Mouse (Mus musculus) ES-Bruce4 (cell line): ENCODE measurements at regions not wholly inside any gene's neighbourhood (a gene's known extent, or its start where the extent isn't known, plus 50 kb on each side); places are given as distances from the start of the nearest gene placed in this dataset.

Source experiments
- CTCF ChIP-seq: IDR thresholded peaks from one replicate; pipeline ENCODE4 v1.8.1; 2011; ENCODE audit warnings: low read depth, low read length
- EP300 ChIP-seq: IDR thresholded peaks from 2 replicates; pipeline ENCODE4 v1.6.1; 2011; ENCODE audit warnings: low read depth, low read length; ENCODE audit not compliant: insufficient read depth
- POLR2A ChIP-seq: IDR thresholded peaks from one replicate; pipeline ENCODE4 v1.8.1; 2011; ENCODE audit warnings: low read length; ENCODE audit not compliant: insufficient read depth

- TF ChIP-seq POLR2A = no peak
- no peak for TF ChIP-seq CTCF
- no peak for TF ChIP-seq EP300
These were observed 472.6 kb upstream of the Pkdcc start for GRCm38 (mm10) chr17:82742445-82742844.
